Mouse (Mus musculus): ENCODE data around the gene Rdh16. TPM values are rescaled to one million over a fixed set of nuclear protein-coding genes. Genes with fewer than 3 reads are reported as not detected.

Rdh16 gene
- 11.2 and 12.1 TPM in 2 replicates for polyA plus RNA-seq (2012; rRNA removed)

DNA sequence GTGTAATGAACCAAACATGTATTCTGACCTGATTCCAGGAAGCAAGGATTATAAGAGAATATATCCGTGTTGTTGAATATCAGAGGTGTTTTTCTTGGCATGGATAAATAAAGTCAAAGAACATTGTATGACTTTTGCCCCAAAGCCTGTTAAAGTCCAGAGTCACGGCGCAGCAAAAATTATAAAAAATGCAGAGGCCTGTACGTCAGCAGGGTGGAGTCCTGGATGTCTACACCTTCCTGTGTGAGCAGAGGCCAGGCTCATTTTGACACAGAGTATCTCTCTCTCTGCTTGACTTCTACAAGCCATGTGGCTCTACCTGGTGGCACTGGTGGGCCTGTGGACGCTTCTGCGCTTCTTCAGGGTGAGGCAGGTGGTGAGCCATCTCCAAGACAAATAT lies at the start of gene Rdh16:
Gene Rdh16 (plus strand): TSS at position 262 of the 400 bp plus-strand sequence.

DNA sequence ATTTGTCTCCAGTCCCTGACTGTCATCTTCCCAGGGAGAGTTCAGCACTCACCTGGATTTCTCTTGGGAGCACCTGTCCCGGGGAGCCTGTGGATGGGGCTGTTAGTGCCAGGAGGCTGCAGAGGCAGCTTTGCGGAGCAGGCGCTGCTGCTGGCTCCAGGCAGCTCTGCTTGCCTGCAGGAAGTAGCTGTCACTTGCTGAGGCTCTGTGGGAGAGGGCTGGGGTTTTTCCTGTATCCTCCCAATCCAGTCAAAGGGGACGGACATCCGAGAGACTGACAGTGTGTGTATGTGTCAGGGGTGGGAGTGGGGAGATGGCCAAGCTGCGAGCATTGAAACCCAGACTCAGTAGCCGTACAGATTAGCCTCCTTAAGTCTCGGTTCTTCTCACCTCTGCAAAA lies 49.4 kb upstream of the Rdh16 start, which contains the start of gene Gpr182:
Gene Gpr182 (minus strand): TSS at position 185 of the 400 bp plus-strand sequence.

DNA sequence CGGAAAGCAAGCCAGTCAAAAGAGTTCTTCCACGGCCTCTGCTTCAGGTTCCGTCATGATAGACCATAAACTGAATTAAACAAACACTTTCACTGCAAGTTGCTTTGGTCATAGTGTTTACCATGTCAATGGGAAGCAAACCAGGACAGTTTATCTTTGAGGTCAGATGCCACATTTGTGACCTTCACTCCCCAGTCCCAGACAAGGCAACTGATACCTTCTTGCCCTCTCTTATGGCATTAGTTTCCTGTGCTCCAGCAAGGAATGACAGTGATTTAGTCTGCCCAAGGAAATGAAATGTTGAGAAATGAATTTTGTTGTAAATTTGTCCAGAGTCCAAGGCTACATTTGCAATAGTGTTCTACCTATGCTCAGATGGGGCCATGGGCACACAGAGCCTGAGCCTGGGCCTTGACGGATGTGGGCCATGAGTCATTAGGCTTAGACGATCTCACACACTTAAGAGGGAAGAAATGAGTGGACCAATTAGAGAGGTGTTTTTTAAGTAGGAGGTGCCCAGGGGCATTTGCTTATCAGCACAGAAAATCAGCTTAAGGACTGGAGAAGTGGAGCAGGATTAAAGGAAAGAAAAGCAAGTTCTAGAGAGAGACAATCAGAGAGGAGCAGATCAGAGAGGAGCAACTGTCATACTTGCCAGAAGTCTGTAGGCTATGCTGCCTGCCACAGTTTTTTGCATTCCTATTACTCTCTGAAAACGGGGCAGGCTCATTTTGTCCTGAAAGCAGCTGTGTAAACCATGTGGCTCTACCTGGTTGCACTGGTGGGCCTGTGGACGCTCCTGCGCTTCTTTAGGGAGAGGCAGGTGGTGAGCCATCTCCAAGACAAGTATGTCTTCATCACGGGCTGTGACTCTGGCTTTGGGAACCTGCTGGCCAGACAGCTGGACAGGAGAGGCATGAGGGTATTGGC lies 41.5 kb upstream of the Rdh16 start, which contains the start of the genes Rdh1 and Rdh16f1:
Gene Rdh1 (plus strand): TSS at position 541 of the 930 bp plus-strand sequence.
Gene Rdh16f1 (plus strand): TSS at position 607 of the 930 bp plus-strand sequence.

DNA sequence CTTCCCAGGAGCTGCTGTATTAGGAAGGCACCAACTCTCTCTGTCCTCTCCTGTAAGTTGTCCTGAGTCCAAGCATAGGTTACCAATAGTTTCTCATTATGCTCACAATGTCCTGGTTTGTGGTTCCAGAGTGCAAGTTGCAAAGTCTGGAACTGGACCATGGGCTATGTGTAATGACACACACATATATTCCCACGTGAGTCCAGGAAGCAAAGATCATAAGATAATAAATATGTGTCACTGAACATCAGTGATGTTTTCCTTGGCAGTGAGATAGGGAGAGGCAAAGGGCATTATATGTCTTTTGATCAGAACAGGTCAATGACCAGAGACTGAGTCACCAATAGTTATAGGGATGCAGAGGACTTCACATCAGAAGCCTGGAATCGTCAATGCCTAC lies 24.9 kb upstream of the Rdh16 start, which contains the start of gene Rdh9:
Gene Rdh9 (plus strand): TSS at position 376 of the 400 bp plus-strand sequence.

DNA sequence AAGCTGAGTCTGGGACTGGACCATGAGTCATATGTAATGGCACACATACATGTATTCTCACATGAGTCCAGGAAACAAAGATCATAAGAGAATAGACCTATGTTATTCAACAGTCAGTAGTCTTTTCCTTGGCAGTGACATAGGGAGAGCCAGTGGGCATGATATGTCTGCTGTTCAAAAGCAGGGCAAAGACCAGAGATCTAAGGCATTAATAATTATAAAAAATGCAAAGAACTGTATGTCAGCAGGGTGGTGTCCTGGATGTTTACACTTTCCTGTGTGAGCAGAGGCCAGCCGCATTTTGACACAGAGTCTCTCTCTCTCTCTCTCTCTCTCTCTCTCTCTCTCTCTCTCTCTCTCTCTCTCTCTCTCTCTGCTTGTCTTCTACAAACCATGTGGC lies 48.7 kb downstream of the Rdh16 start, which contains the start of gene Rdh19:
Gene Rdh19 (plus strand): TSS at position 301 of the 400 bp plus-strand sequence.

DNA sequence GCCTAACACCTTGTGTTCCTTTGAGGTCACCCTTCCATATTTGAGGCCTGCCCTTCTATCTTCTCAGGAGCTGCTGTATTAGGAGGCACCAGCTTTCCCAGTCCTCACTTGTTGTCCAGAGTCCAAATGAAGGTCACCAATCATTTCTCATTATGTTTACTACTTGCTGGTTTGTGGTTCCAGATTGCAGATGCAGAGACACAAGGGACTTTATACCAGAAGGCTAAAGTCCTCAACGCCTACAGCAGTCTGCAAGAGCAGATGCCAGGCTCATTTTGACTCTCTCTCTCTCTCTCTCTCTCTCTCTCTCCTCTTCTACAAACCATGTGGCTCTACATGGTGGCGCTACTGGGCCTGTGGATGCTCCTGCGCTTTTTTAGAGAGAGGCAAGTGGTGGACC lies 65.3 kb downstream of the Rdh16 start, which contains the start of gene Rdh16f2:
Gene Rdh16f2 (plus strand): TSS at position 243 of the 400 bp plus-strand sequence.

DNA sequence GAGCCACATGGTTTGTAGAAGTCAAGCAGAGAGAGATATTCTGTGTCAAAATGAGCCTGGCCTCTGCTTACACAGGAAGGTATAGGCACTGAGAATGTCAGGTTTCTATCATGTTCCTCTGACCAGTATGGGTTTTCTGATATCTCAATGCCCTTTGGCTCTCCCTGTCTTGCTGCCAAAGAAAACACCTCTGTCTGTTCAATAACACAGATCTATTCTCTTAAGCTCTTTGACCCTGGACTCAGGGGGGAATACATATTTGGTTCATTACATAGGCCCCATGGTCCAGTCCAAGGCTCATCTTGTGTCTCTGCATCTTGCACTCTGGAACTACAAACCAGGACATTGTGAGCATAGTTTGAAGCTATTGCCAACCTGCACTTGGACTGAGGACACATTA lies 87.7 kb downstream of the Rdh16 start, which contains the start of gene Rdh7:
Gene Rdh7 (minus strand): TSS at position 213 of the 400 bp plus-strand sequence.

Other genes with a start within 250 kb of the Rdh16 start
- 138 and 148 TPM in 2 replicates for gene Lrp1, start 180.0 kb upstream of the Rdh16 start, polyA plus RNA-seq (2012; rRNA removed)
- 65.8 and 79.3 TPM in 2 replicates for gene Stat6, start 158.2 kb upstream of the Rdh16 start, polyA plus RNA-seq (2012; rRNA removed)
- 2.4 TPM in 2 replicates for gene Nemp1, start 134.3 kb upstream of the Rdh16 start, polyA plus RNA-seq (2012; rRNA removed)
- gene Nab2, start 132.6 kb upstream of the Rdh16 start, polyA plus RNA-seq (2012; rRNA removed) = 14.5 and 15.4 TPM in 2 replicates
- 132 and 140 TPM in 2 replicates for gene Myo1a, start 96.0 kb upstream of the Rdh16 start, polyA plus RNA-seq (2012; rRNA removed)
- gene Tac2, start 76.7 kb upstream of the Rdh16 start, polyA plus RNA-seq (2012; rRNA removed) = not detected in 2 replicates
- 6.9 and 7.8 TPM in 2 replicates for gene Zbtb39, start 61.6 kb upstream of the Rdh16 start, polyA plus RNA-seq (2012; rRNA removed)
- gene Gpr182, start 49.4 kb upstream of the Rdh16 start, polyA plus RNA-seq (2012; rRNA removed) = 1.7 TPM in 2 replicates
- gene Rdh1, start 41.4 kb upstream of the Rdh16 start, polyA plus RNA-seq (2012; rRNA removed) = 0.21 and 0.34 TPM in 2 replicates
- 0.12 and 1.0 TPM in 2 replicates for gene Rdh16f1, start 41.4 kb upstream of the Rdh16 start, polyA plus RNA-seq (2012; rRNA removed)
- 7.8 and 13.4 TPM in 2 replicates for gene Rdh9, start 24.8 kb upstream of the Rdh16 start, polyA plus RNA-seq (2012; rRNA removed)
- 0.10 and 0.49 TPM in 2 replicates for gene Rdh19, start 48.8 kb downstream of the Rdh16 start, polyA plus RNA-seq (2012; rRNA removed)
- gene Rdh16f2, start 65.3 kb downstream of the Rdh16 start, polyA plus RNA-seq (2012; rRNA removed) = 0.31 and 1.4 TPM in 2 replicates
- gene Rdh7, start 87.7 kb downstream of the Rdh16 start, polyA plus RNA-seq (2012; rRNA removed) = 0.06 and 0.08 TPM in 2 replicates
- gene Sdr9c7, start 97.4 kb downstream of the Rdh16 start, polyA plus RNA-seq (2012; rRNA removed) = 0.27 TPM in 1 of 2 replicates, not detected in the other
- not detected in 2 replicates for gene Hsd17b6, start 206.5 kb downstream of the Rdh16 start, polyA plus RNA-seq (2012; rRNA removed)
- gene Prim1, start 214.0 kb downstream of the Rdh16 start, polyA plus RNA-seq (2012; rRNA removed) = 2.0 and 2.3 TPM in 2 replicates
- 168 and 269 TPM in 2 replicates for gene Naca, start 234.4 kb downstream of the Rdh16 start, polyA plus RNA-seq (2012; rRNA removed)

Data from colon, adult 2 months (tissue).